Mouse (Mus musculus): ENCODE data around the gene Gpr15. TPM values are rescaled to one million over a fixed set of nuclear protein-coding genes. Genes with fewer than 3 reads are reported as not detected.
A peak's percentile ranks its signal among the peaks of the same experiment; 100 is the strongest.

The Gpr15 gene
- total and polyA plus RNA-seq, 2 experiments from 2014 or later: 0.11 TPM; not detected in 1

DNA sequence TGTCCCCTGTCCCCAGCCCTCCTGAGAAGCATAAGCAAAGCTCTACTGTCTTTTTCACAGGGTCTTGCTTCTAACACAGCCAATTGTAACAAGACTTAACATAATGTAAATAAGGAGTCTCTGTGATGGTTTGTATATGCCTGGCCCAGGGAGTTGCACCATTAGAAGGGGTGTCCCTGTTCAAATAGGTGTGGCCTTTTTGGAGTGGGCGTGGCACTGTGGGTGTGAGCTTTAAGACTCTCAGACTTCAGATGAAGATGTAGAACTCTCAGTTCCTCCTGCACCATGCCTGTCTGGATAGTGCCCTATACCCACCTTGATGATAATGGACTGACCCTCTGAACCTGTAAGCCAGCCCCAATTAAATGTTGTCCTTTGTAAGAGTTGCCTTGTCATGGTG is 19.9 kb upstream of the Gpr15 start:
- Histone ChIP-seq H3K27me3 (ENCODE audit: insufficient read depth, low read length) (no peaks in the 10 kb centered on the region), H3K4me3 (ENCODE audit: low read depth, low read length) (no peak overlapping the region), H3K9me3 (ENCODE audit: low read length) (no peaks in the 10 kb centered on the region), H3K9ac (replicated peaks; ENCODE audit: low read length, poor library complexity, severe bottlenecking) (no peak overlapping the region), H3K4me1 (ENCODE audit: insufficient read depth, low read length) (no peaks in the 10 kb centered on the region), H3K27ac (ENCODE audit: low read depth, low read length) (no peak overlapping the region), H3K4me2 (ENCODE audit: low read depth, low read length, poor library complexity, severe bottlenecking) (no peak overlapping the region), H3K36me3 (ENCODE audit: insufficient read depth, low read length) (0 out of 2 replicates have a peak, but pooled peaks cover under 1% of the 10 kb centered on the region)
- no peak for DNase-seq (ENCODE audit: low spot score)
- no peak for TF ChIP-seq CTCF (IDR thresholded peaks at IDR 0.05)
- no peak for ATAC-seq (ENCODE audit: low FRiP score)
- 81% methylated on average over 1 of the region's 1 CpGs for WGBS

DNA sequence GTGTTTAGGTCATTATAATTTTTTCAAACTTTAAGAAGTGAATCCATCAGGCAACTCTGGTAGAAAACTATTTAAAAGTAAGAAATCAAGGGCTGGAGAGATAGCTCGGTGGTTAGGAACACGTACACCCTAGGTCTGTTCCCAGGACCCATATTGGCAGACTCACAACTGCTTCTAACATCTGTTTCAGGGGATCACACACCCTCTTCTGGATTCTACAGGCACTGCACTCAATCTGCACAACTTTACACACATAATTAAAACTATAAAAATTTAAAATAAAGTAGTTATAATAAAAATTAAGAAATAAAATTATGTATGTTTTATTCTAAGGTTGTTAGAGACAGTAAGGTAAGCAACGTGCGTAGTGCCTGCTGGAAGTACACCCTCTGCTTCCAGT is 19.3 kb upstream of the Gpr15 start:
- no peaks in the 10 kb centered on the region for H3K4me1 ChIP-seq (ENCODE audit: insufficient read depth, low read length)
- H3K4me3 ChIP-seq (ENCODE audit: low read depth, low read length): no peak overlapping the region
- peak; percentile 28; the same call in 1 of the 2 replicates for TF ChIP-seq CTCF (IDR thresholded peaks at IDR 0.05)
- H3K4me2 ChIP-seq (ENCODE audit: low read depth, low read length, poor library complexity, severe bottlenecking): no peak overlapping the region
- H3K36me3 ChIP-seq (ENCODE audit: insufficient read depth, low read length): 0 out of 2 replicates have a peak, but pooled peaks cover 4% of the 10 kb centered on the region
- no peak overlapping the region for H3K9ac ChIP-seq (replicated peaks; ENCODE audit: low read length, poor library complexity, severe bottlenecking)
- ATAC-seq (ENCODE audit: low FRiP score): no peak
- WGBS: 83% methylated on average over 4 of the region's 4 CpGs
- H3K27me3 ChIP-seq (ENCODE audit: insufficient read depth, low read length): no peaks in the 10 kb centered on the region
- DNase-seq (ENCODE audit: low spot score): no peak
- no peaks in the 10 kb centered on the region for H3K9me3 ChIP-seq (ENCODE audit: low read length)
- no peak overlapping the region for H3K27ac ChIP-seq (ENCODE audit: low read depth, low read length)

DNA sequence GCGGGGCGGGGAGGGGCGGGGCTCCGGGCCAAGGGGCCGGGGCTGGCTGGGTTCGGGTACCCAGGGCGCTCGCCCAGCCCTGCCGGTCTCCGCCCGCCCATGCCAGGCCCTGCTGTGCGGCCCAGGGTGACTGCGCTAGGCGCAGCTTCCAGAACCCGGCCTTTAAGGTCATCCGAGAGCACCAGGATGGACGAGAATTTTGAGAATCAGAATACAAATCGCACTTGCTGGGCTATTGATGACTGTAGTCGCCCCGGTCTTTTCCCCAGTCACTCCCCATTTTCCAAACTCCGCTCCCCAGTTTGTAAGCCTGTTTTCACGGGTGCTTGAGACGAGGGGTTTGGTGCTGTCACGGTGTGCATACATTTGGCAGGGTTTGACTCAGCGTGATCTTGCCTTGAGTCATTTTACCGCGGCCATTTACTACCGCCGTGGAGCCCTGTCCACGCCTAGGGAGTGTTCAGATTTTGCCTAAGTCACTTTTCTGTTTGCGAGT is 9.4 kb upstream of the Gpr15 start:
- Histone ChIP-seq H3K36me3 (ENCODE audit: insufficient read depth, low read length) (peaks cover 24% of the 10 kb centered on the region), H3K9ac (replicated peaks; ENCODE audit: low read length, poor library complexity, severe bottlenecking) (peak overlapping the region; percentile 89), H3K9me3 (ENCODE audit: low read length) (no peaks in the 10 kb centered on the region), H3K4me3 (ENCODE audit: low read depth, low read length) (peak overlapping the region; percentile 86), H3K27me3 (ENCODE audit: insufficient read depth, low read length) (no peaks in the 10 kb centered on the region), H3K4me2 (ENCODE audit: low read depth, low read length, poor library complexity, severe bottlenecking) (peak overlapping the region; percentile 49), H3K27ac (ENCODE audit: low read depth, low read length) (peak overlapping the region; percentile 83), H3K4me1 (ENCODE audit: insufficient read depth, low read length) (no peaks in the 10 kb centered on the region)
- TF ChIP-seq CTCF (IDR thresholded peaks at IDR 0.05): no peak
- ATAC-seq (ENCODE audit: low FRiP score) (peak; percentile 89), DNase-seq (ENCODE audit: low spot score) (peak; percentile 46)
- under 1% methylated on average over 18 of the region's 31 CpGs for WGBS

DNA sequence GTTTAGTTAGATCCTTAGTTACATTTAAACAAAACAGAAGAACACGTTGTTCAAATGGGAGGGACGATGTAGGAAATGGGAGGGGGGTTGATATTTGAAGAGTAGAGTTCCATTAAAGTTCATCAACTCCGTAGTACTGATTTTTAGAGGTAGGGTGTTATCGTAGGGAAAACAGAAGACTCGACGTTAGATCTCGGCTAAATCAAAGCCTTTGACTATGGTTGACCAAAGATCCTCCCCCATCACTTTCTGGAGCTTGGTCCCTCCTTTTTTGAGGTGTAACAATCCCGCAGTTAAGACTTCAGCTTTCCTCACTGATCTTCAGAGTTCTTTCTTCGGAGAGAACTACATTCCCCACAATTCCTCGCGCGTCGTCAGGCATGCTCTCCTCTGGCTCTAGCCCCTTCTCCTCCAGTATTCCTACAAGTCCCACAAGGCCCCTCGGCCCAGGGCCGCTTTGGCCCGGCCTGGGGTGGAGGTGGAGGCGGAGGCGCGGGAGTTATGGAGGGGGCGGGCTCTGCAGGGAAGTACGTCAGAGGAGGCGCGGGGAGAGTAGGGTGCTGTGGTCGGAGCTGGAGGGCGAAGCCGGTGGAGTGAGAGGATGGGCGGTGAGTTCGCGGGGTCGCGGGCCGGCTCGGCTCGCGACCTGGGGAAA is 8.7 kb upstream of the Gpr15 start, which contains the start of gene Cldnd1:
Gene Cldnd1, plus strand, starts transcription at position 434 of the 655 bp plus-strand sequence.
- ATAC-seq (ENCODE audit: low FRiP score): peak; percentile 100
- DNase-seq (ENCODE audit: low spot score): peak; percentile 98
- Histone ChIP-seq H3K27ac (ENCODE audit: low read depth, low read length) (peak within 1 kb of the TSS; percentile 83), H3K9me3 (ENCODE audit: low read length) (no peaks in the 10 kb centered on the region), H3K4me3 (ENCODE audit: low read depth, low read length) (peak within 1 kb of the TSS; percentile 86), H3K4me2 (ENCODE audit: low read depth, low read length, poor library complexity, severe bottlenecking) (peak within 1 kb of the TSS; percentile 49), H3K36me3 (ENCODE audit: insufficient read depth, low read length) (peaks cover 21% of the 10 kb centered on the region), H3K27me3 (ENCODE audit: insufficient read depth, low read length) (no peaks in the 10 kb centered on the region), H3K4me1 (ENCODE audit: insufficient read depth, low read length) (no peaks in the 10 kb centered on the region), H3K9ac (replicated peaks; ENCODE audit: low read length, poor library complexity, severe bottlenecking) (peak within 1 kb of the TSS; percentile 89)
- WGBS: 1% methylated on average over 26 of the region's 35 CpGs
- TF ChIP-seq CTCF (IDR thresholded peaks at IDR 0.05): no peak

DNA sequence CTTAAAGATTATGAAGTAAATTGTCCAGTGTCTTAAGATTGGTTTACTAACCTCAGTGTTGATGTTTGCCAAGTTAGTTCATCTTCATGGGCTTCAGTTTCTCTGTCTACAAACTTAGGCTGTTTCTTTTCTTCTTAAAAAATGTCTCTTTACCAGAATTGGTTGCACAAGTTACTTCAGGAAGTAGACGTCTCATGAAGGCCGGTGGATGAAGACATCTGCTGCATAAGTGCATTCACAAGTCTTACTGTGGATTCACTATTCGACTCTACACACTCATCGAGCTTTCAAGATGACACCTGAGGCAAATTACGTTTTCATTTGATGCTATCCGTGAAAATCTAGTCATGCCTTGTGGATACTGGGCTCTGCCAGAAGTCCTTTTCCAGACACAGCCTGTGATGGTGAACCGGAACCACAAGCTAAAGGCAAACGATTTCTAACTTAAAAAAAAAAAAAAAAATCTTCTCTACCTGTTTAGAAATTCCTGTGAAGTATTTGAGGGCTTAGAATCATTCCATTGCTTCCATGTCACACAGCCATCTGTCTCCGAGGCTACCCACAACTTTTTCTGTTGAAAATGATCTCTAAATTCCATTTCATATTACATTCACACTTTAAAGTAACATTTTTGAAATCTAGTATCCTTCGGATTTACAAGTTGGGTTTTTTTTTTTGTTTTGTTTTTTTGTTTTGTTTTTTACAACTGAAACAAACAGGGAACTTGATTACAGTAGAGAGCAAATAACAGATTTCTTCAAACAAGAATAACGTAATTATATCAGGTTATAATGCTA is 8.0 kb upstream of the Gpr15 start:
- Histone ChIP-seq H3K4me1 (ENCODE audit: insufficient read depth, low read length) (no peaks in the 10 kb centered on the region), H3K27ac (ENCODE audit: low read depth, low read length) (no peak overlapping the region), H3K27me3 (ENCODE audit: insufficient read depth, low read length) (no peaks in the 10 kb centered on the region), H3K4me3 (ENCODE audit: low read depth, low read length) (peak overlapping the region; percentile 86; the same call in 1 of the 2 replicates), H3K36me3 (ENCODE audit: insufficient read depth, low read length) (peaks cover 14% of the 10 kb centered on the region), H3K9me3 (ENCODE audit: low read length) (no peaks in the 10 kb centered on the region), H3K4me2 (ENCODE audit: low read depth, low read length, poor library complexity, severe bottlenecking) (peak overlapping the region; percentile 45), H3K9ac (replicated peaks; ENCODE audit: low read length, poor library complexity, severe bottlenecking) (no peak overlapping the region)
- TF ChIP-seq CTCF (IDR thresholded peaks at IDR 0.05): no peak
- ATAC-seq (ENCODE audit: low FRiP score) (no peak), DNase-seq (ENCODE audit: low spot score) (no peak)
- WGBS: 74% methylated on average over 11 of the region's 11 CpGs

DNA sequence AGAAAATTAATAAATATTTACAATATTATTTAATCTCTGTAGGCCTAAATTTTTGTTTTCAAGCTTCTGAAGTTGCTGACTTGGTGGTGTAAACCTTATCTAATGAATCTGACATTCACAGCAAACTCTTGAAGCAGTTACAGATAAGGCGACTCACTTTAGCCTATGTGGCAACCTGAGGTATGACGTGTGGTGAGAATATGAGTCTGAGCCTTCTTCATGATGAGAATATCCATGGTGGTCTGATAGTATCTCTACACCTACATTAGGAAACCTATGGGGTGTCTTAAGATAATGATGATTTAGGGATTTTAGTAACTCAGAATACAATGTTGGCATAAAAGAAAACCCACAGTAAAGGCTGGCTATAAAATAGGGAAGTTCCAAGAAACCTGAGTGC is 3.4 kb upstream of the Gpr15 start:
- no peak overlapping the region for H3K27ac ChIP-seq (ENCODE audit: low read depth, low read length)
- DNase-seq (ENCODE audit: low spot score) (no peak), ATAC-seq (ENCODE audit: low FRiP score) (no peak)
- H3K4me2 ChIP-seq (ENCODE audit: low read depth, low read length, poor library complexity, severe bottlenecking): no peak overlapping the region
- no peak overlapping the region for H3K4me3 ChIP-seq (ENCODE audit: low read depth, low read length)
- no peaks in the 10 kb centered on the region for H3K9me3 ChIP-seq (ENCODE audit: low read length)
- no peaks in the 10 kb centered on the region for H3K27me3 ChIP-seq (ENCODE audit: insufficient read depth, low read length)
- H3K4me1 ChIP-seq (ENCODE audit: insufficient read depth, low read length): no peaks in the 10 kb centered on the region
- no peaks in the 10 kb centered on the region for H3K36me3 ChIP-seq (ENCODE audit: insufficient read depth, low read length)
- H3K9ac ChIP-seq (replicated peaks; ENCODE audit: low read length, poor library complexity, severe bottlenecking): no peak overlapping the region
- TF ChIP-seq CTCF (IDR thresholded peaks at IDR 0.05): no peak
- WGBS: 93% methylated on average over 2 of the region's 2 CpGs

All from midbrain, postnatal 0 days (tissue).